Mouse (Mus musculus) forebrain, embryonic 16.5 days (tissue): ENCODE results near the gene Mgat5. TPM values are rescaled to one million over a fixed set of nuclear protein-coding genes. Genes with fewer than 3 reads are reported as not detected.

Experiments used
- ATAC-seq: fragments of 200-750 bp; cut with Nextera tagmentation; 2 replicates; pipeline ENCODE4 v1.8.0; 2017; ENCODE audit warnings: mild to moderate bottlenecking, moderate library complexity
- H3K27ac ChIP-seq: fragments of 300-500 bp; sonication (generic); 2 replicates; pipeline ENCODE4 v1.5.1; 2014; ENCODE audit warnings: low read length, control low read depth
- H3K27me3 ChIP-seq: fragments of 300-500 bp; sonication (generic); replicated peaks from 2 replicates; pipeline ENCODE4 v1.6.1; 2014; ENCODE audit warnings: low read length; ENCODE audit not compliant: control insufficient read depth, insufficient read depth
- H3K36me3 ChIP-seq: fragments of 300-500 bp; sonication (generic); 2 replicates; pipeline ENCODE4 v1.6.1; 2014; ENCODE audit not compliant: control insufficient read depth, insufficient read depth
- H3K4me1 ChIP-seq: fragments of 300-500 bp; sonication (generic); replicated peaks from 2 replicates; pipeline ENCODE4 v1.6.1; 2014; ENCODE audit warnings: low read length; ENCODE audit not compliant: control insufficient read depth, insufficient read depth
- H3K4me2 ChIP-seq: fragments of 300-500 bp; sonication (generic); 2 replicates; pipeline ENCODE4 v1.6.1; 2014; ENCODE audit warnings: mild to moderate bottlenecking, low read length, control low read depth
- H3K4me3 ChIP-seq: fragments of 300-500 bp; sonication (generic); replicated peaks from 2 replicates; pipeline ENCODE4 v1.5.1; 2014; ENCODE audit warnings: mild to moderate bottlenecking, low read length, control low read depth
- H3K9ac ChIP-seq: fragments of 300-500 bp; sonication (generic); replicated peaks from 2 replicates; pipeline ENCODE4 v1.6.1; 2014; ENCODE audit warnings: low read depth, low read length, control low read depth
- H3K9me3 ChIP-seq: fragments of 300-500 bp; sonication (generic); 2 replicates; pipeline ENCODE4 v1.6.1; 2016; ENCODE audit warnings: low read length; ENCODE audit not compliant: control insufficient read depth
- WGBS: fragments of 180-500 bp; shearing (Covaris S2); extraction: QIAGEN DNeasy Blood & Tissue Kit; methylation state at CpG from one replicate; pipeline ENCODE4 v1.1.7; 2014; 5-methylcytosine and 5-hydroxymethylcytosine counted together
- polyA plus RNA-seq: library from polyadenylated mRNA; unstranded; fragments of >200 nt; fragmentation: Nextera tagmentation; extraction: Ambion mirVana; gene quantifications from 2 replicates; pipeline ENCODE4 v1.2.1, GENCODE M21; 2015

Mgat5 gene
- polyA plus RNA-seq, 1 experiment from 2014 or later, result 14.8 TPM

GRCm38 (mm10) chr1:127213434-127213833, 8.6 kb downstream of the Mgat5 start:
- H3K27ac ChIP-seq, result no peak overlapping the region
- no peaks in the 10 kb centered on the region for H3K9me3 ChIP-seq
- peaks cover 8% of the 10 kb centered on the region for H3K4me1 ChIP-seq
- ATAC-seq, result no peak
- H3K36me3 ChIP-seq, result no peaks in the 10 kb centered on the region
- 78% methylated on average over 3 of the region's 3 CpGs for WGBS
- no peak overlapping the region for H3K4me3 ChIP-seq
- H3K4me2 ChIP-seq, result no peak overlapping the region
- H3K27me3 ChIP-seq, result no peaks in the 10 kb centered on the region
- no peak overlapping the region for H3K9ac ChIP-seq

DNA sequence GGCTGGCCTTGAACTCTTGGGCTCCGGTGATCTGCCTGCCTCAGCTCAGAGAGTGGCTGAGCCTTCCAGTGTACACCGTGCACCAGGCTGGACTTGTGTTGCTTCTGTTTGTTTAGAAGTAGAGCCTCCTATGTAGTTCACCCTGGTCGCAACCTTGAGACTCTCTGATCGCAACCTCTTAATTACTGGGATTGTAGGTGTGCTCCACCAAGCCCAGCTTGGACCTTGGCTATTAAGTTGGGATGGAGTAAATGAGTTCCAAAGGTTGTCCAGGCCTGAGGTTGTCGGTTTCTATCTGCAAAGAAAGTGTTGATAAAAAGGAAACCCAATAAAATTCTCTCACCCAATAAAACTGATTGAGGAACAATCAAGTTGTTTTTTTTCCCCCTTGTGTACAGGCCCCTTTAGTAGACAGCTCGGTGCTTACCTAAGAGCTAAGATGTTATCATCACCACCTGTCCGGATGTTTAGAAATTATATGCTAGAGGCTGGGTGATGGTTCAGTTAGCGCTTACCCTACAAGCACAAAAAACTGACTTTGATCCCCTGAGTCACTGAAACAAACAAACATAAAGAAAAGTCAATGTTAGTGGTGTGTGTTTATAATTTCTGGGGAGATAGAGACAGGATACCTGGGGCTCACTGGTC, 9.9 kb downstream of the Mgat5 start:
- H3K36me3 ChIP-seq, result no peaks in the 10 kb centered on the region
- no peak overlapping the region for H3K9ac ChIP-seq
- no peak for ATAC-seq
- peaks cover 3% of the 10 kb centered on the region for H3K4me1 ChIP-seq
- no peaks in the 10 kb centered on the region for H3K9me3 ChIP-seq
- WGBS, result 96% methylated on average over 8 of the region's 8 CpGs
- no peak overlapping the region for H3K27ac ChIP-seq
- H3K27me3 ChIP-seq, result no peaks in the 10 kb centered on the region
- no peak overlapping the region for H3K4me2 ChIP-seq
- H3K4me3 ChIP-seq, result no peak overlapping the region

- ATAC-seq, result no peak
- Histone ChIP-seq H3K4me2 (no peak overlapping the region), H3K9me3 (no peaks in the 10 kb centered on the region), H3K27ac (no peak overlapping the region), H3K4me3 (no peak overlapping the region), H3K9ac (no peak overlapping the region), H3K4me1 (peaks cover 3% of the 10 kb centered on the region; the same call in 1 of the 2 replicates), H3K36me3 (no peaks in the 10 kb centered on the region), H3K27me3 (no peaks in the 10 kb centered on the region)
- 50% methylated on average over 2 of the region's 2 CpGs for WGBS
Measured at GRCm38 (mm10) chr1:127216979-127217378, 12.2 kb downstream of the Mgat5 start.

DNA sequence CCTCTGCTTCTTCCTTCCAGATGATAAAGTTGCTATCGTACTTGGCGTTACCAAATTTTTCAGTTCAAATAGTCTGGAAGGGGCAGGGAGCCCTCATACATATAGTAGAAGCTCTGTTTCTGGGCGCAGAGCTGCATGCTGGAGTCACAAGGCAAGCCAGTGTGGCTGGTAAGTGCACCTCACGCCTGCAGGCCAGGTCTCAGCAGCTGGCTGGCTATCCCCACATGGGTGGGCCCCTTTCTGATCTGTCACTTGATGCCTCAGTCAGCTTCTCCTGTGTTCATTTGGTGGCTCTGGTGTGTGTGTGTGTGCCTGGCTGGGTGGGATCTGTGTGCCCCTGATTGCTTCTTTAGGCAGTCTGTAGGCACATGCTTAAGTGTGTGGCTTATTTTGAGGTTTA, 12.8 kb downstream of the Mgat5 start:
- Histone ChIP-seq H3K9me3 (no peaks in the 10 kb centered on the region), H3K27ac (no peak overlapping the region), H3K4me2 (no peak overlapping the region), H3K9ac (no peak overlapping the region), H3K4me3 (no peak overlapping the region), H3K4me1 (peaks cover 3% of the 10 kb centered on the region; the same call in 1 of the 2 replicates), H3K27me3 (no peaks in the 10 kb centered on the region), H3K36me3 (no peaks in the 10 kb centered on the region)
- WGBS, result 68% methylated on average over 4 of the region's 4 CpGs
- no peak for ATAC-seq

DNA sequence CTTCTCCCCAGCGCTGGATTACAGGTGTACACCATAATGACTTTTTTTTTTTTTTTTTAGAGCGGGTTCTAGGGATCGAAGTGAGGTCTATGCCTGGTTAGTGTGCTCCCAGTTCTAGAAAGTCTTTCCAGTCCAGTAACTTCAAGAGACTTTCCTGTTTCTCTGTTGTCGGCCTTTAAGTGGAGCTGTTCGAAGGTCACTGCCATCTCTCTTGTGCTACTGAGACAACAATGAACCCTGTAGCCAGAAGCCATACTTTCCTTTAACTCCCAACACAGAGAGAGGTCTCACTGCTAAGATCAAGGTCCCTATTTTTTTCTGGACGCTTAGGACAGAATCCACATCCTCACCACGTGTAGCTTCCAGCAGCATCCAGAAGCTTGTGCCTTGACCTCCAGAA, 13.4 kb downstream of the Mgat5 start:
- no peak overlapping the region for H3K9ac ChIP-seq
- H3K4me1 ChIP-seq, result peaks cover 3% of the 10 kb centered on the region; the same call in 1 of the 2 replicates
- H3K27ac ChIP-seq, result no peak overlapping the region
- WGBS, result 88% methylated on average over 7 of the region's 7 CpGs
- ATAC-seq, result no peak
- no peak overlapping the region for H3K4me3 ChIP-seq
- no peak overlapping the region for H3K4me2 ChIP-seq
- no peaks in the 10 kb centered on the region for H3K9me3 ChIP-seq
- no peaks in the 10 kb centered on the region for H3K36me3 ChIP-seq
- H3K27me3 ChIP-seq, result no peaks in the 10 kb centered on the region

- no peak overlapping the region for H3K4me2 ChIP-seq
- no peaks in the 10 kb centered on the region for H3K9me3 ChIP-seq
- H3K9ac ChIP-seq, result no peak overlapping the region
- peaks cover 3% of the 10 kb centered on the region; the same call in 1 of the 2 replicates for H3K4me1 ChIP-seq
- ATAC-seq, result no peak
- no peak overlapping the region for H3K27ac ChIP-seq
- H3K36me3 ChIP-seq, result no peaks in the 10 kb centered on the region
- WGBS, result 87% methylated on average over 4 of the region's 4 CpGs
- no peak overlapping the region for H3K4me3 ChIP-seq
- no peaks in the 10 kb centered on the region for H3K27me3 ChIP-seq
Measured at GRCm38 (mm10) chr1:127219161-127219560, 14.3 kb downstream of the Mgat5 start.

- H3K36me3 ChIP-seq, result no peaks in the 10 kb centered on the region
- H3K4me1 ChIP-seq, result peaks cover 3% of the 10 kb centered on the region; the same call in 1 of the 2 replicates
- ATAC-seq, result no peak
- H3K9me3 ChIP-seq, result no peaks in the 10 kb centered on the region
- 93% methylated on average over 4 of the region's 4 CpGs for WGBS
- no peaks in the 10 kb centered on the region for H3K27me3 ChIP-seq
- no peak overlapping the region for H3K9ac ChIP-seq
- H3K27ac ChIP-seq, result no peak overlapping the region
- H3K4me2 ChIP-seq, result no peak overlapping the region
- no peak overlapping the region for H3K4me3 ChIP-seq
Measured at GRCm38 (mm10) chr1:127219621-127220020, 14.8 kb downstream of the Mgat5 start.

DNA sequence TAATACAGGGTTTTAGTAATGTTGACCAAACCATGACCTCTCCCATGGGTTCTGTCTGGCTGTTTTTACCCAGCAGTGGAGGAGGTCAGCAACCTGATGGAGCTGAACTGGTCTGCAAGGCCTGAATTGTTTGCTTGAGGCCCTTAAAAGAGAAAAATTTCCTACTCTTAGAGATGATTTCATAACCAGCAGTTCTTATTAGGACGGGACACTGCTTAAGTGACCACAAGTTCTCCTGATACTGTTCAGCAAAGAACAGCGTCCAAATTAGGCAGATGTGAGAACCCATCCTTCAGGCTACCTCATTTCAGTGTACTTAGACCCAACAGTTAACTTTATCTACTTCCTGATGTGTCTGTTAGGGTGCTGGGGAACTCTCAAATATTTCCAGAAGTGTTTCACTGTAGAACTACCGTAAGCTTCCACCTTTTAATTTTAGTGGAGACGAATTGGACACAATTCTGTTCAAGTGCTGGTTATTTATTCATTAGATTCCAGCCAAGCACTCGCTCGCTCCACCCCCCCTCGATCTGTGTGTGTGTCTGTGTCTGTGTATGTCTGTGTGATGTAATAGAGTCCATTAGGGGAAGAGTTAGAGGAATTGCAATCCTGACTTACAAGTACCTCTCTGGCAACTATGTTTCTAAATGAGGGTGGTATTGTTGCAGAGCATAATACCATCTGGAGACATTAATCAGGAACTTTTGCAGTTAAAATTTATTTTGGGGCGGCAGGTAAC, 17.4 kb downstream of the Mgat5 start:
- Histone ChIP-seq H3K36me3 (no peaks in the 10 kb centered on the region), H3K4me3 (no peak overlapping the region), H3K4me2 (no peak overlapping the region), H3K9ac (no peak overlapping the region), H3K9me3 (no peaks in the 10 kb centered on the region), H3K4me1 (0 out of 2 replicates have a peak, but pooled peaks cover 3% of the 10 kb centered on the region), H3K27me3 (no peaks in the 10 kb centered on the region), H3K27ac (no peak overlapping the region)
- WGBS, result 82% methylated on average over 8 of the region's 8 CpGs
- no peak for ATAC-seq

GRCm38 (mm10) chr1:127225060-127225459, 20.2 kb downstream of the Mgat5 start:
- 93% methylated on average over 5 of the region's 5 CpGs for WGBS
- Histone ChIP-seq H3K9ac (no peak overlapping the region), H3K9me3 (no peaks in the 10 kb centered on the region), H3K27ac (no peak overlapping the region), H3K4me2 (no peak overlapping the region), H3K4me3 (no peak overlapping the region), H3K36me3 (no peaks in the 10 kb centered on the region), H3K27me3 (no peaks in the 10 kb centered on the region), H3K4me1 (no peaks in the 10 kb centered on the region)
- no peak for ATAC-seq
